ENCODE assay signal across 8 mouse cellular contexts in genomic region chr15:83593702-83594512, GRCm38 (mm10). TPM values are rescaled to one million over a fixed set of nuclear protein-coding genes. Genes with fewer than 3 reads are reported as not detected.
A peak's percentile ranks its signal among the peaks of the same experiment; 100 is the strongest.
DNase-seq lines count a peak whose midpoint lies in the region; ATAC-seq and TF ChIP-seq lines count a peak whose summit lies in the region.

No protein-coding gene starts in this region.

- H3K27ac ChIP-seq in hindbrain, embryonic 11.5 days (ENCODE audit: low read depth, low read length), result no peak overlapping the region
- no peak overlapping the region for H3K27ac ChIP-seq in midbrain, embryonic 11.5 days (ENCODE audit: low read depth, low read length)

- H3K4me2 ChIP-seq in hindbrain, embryonic 11.5 days (replicated peaks; ENCODE audit: low read depth, low read length), result peak overlapping the region; percentile 79
- H3K4me2 ChIP-seq in midbrain, embryonic 11.5 days, result peak overlapping the region; percentile 85

- WGBS in lung, adult 2 months, result 22% methylated on average over 19 of the region's 19 CpGs
- 11% methylated on average over 19 of the region's 19 CpGs for WGBS in hindbrain, embryonic 11.5 days
- WGBS in midbrain, embryonic 11.5 days, result 13% methylated on average over 19 of the region's 19 CpGs

- no peak for TF ChIP-seq POLR2A in lung, adult 2 months (IDR thresholded peaks at IDR 0.05; ENCODE audit: borderline replicate concordance, extremely low read depth, low read depth, low read length)
- TF ChIP-seq POLR2A in brain, embryonic 14.5 days (IDR thresholded peaks at IDR 0.05; ENCODE audit: borderline replicate concordance, extremely low read depth, insufficient read depth, insufficient read length, poor library complexity, severe bottlenecking), result no peak

- peak overlapping the region; percentile 82 for H3K9ac ChIP-seq in hindbrain, embryonic 11.5 days (ENCODE audit: low read depth, low read length)
- peak overlapping the region; percentile 79 for H3K9ac ChIP-seq in midbrain, embryonic 11.5 days (ENCODE audit: low read length)

- H3K9me3 ChIP-seq in hindbrain, embryonic 11.5 days (ENCODE audit: control insufficient read depth, low read length), result no peaks in the 10 kb centered on the region
- no peaks in the 10 kb centered on the region for H3K9me3 ChIP-seq in midbrain, embryonic 11.5 days (ENCODE audit: control insufficient read depth, low read length)

- ATAC-seq in hindbrain, embryonic 11.5 days (ENCODE audit: low FRiP score), result peak; percentile 55
- peak; percentile 64 for ATAC-seq in midbrain, embryonic 11.5 days (ENCODE audit: low FRiP score)

- H3K4me1 ChIP-seq in lung, adult 2 months (ENCODE audit: control insufficient read depth, insufficient read depth, low read length), result peaks cover 7% of the 10 kb centered on the region; the same call in 1 of the 2 replicates
- H3K4me1 ChIP-seq in hindbrain, embryonic 11.5 days (replicated peaks; ENCODE audit: control insufficient read depth, insufficient read depth, low read length), result peaks cover 6% of the 10 kb centered on the region
- H3K4me1 ChIP-seq in midbrain, embryonic 11.5 days (ENCODE audit: control insufficient read depth, insufficient read depth, low read length), result peaks cover 14% of the 10 kb centered on the region

- H3K4me3 ChIP-seq in lung, adult 2 months (replicated peaks; ENCODE audit: extremely low read depth, low read depth, low read length), result peak overlapping the region; percentile 91
- H3K4me3 ChIP-seq in hindbrain, embryonic 11.5 days (ENCODE audit: low read depth, low read length), result peak overlapping the region; percentile 78
- H3K4me3 ChIP-seq in midbrain, embryonic 11.5 days (ENCODE audit: low read depth, low read length), result peak overlapping the region; percentile 74

- no peak for DNase-seq in lung, adult 2 months
- DNase-seq in lung, postnatal 36 days, result no peak
- peak; percentile 32 for DNase-seq in brain, embryonic 14.5 days (ENCODE audit: low read depth)
- DNase-seq in hindbrain, embryonic 11.5 days (ENCODE audit: low spot score), result peak; percentile 47
- peak; percentile 91 for DNase-seq in midbrain, embryonic 11.5 days (ENCODE audit: low spot score, missing footprints)
- DNase-seq in right cerebral cortex, adult 2 months (ENCODE audit: low spot score in 2 of 2), result no peak
- DNase-seq in cerebellum, adult 18-20 months, result no peak
- DNase-seq in layer of hippocampus, postnatal 10 days (ENCODE audit: low spot score in 2 of 2), result no peak

- no peak for TF ChIP-seq CTCF in lung, adult 2 months (IDR thresholded peaks at IDR 0.05; ENCODE audit: insufficient read depth, low read length)
- TF ChIP-seq CTCF in brain, embryonic 14.5 days (IDR thresholded peaks at IDR 0.05; ENCODE audit: borderline replicate concordance, extremely low read depth, insufficient read depth, insufficient read length), result no peak

- H3K27me3 ChIP-seq in hindbrain, embryonic 11.5 days (ENCODE audit: control insufficient read depth, insufficient read depth, low read length), result no peaks in the 10 kb centered on the region
- no peaks in the 10 kb centered on the region for H3K27me3 ChIP-seq in midbrain, embryonic 11.5 days (ENCODE audit: control insufficient read depth, insufficient read depth, low read length)

- no peaks in the 10 kb centered on the region for H3K36me3 ChIP-seq in hindbrain, embryonic 11.5 days (ENCODE audit: control insufficient read depth, insufficient read depth, low read length)
- H3K36me3 ChIP-seq in midbrain, embryonic 11.5 days (ENCODE audit: control insufficient read depth, insufficient read depth, low read length), result no peaks in the 10 kb centered on the region

RNA-seq across cellular contexts. Expression of gene Ttll12, which starts 1.1 kb away (rescaled TPM):
- 19.2 and 21.6 TPM in 2 replicates for polyA plus RNA-seq in lung, adult 2 months (2012; rRNA removed)
- polyA plus RNA-seq in brain, embryonic 14.5 days (2012; rRNA removed), result 49.8 and 56.6 TPM in 2 replicates
- polyA plus RNA-seq in hindbrain, embryonic 11.5 days (2014; fragmentation: Nextera tagmentation; extraction: Ambion mirVana), result 43.4 and 43.6 TPM in 2 replicates
- 46.5 and 46.9 TPM in 2 replicates for polyA plus RNA-seq in midbrain, embryonic 11.5 days (2014; fragmentation: Nextera tagmentation; extraction: Ambion mirVana)
- 10 to 100 TPM; 18.2 to 19.6 TPM for total RNA-seq in layer of hippocampus, postnatal 10 days (2021)

RNA-seq across cellular contexts. Expression of gene Mcat, which starts 30.3 kb away (rescaled TPM):
- polyA plus RNA-seq in lung, adult 2 months (2012; rRNA removed), result 17.4 and 17.9 TPM in 2 replicates
- polyA plus RNA-seq in brain, embryonic 14.5 days (2012; rRNA removed), result 32.8 and 38.7 TPM in 2 replicates
- polyA plus RNA-seq in hindbrain, embryonic 11.5 days (2014; fragmentation: Nextera tagmentation; extraction: Ambion mirVana), result 38.9 and 39.0 TPM in 2 replicates
- 36.6 and 39.1 TPM in 2 replicates for polyA plus RNA-seq in midbrain, embryonic 11.5 days (2014; fragmentation: Nextera tagmentation; extraction: Ambion mirVana)
- 10 to 100 TPM; 26.8 to 31.7 TPM for total RNA-seq in layer of hippocampus, postnatal 10 days (2021)

RNA-seq across cellular contexts. Expression of gene Tspo, which starts 30.5 kb away (rescaled TPM):
- 396 and 550 TPM in 2 replicates for polyA plus RNA-seq in lung, adult 2 months (2012; rRNA removed)
- polyA plus RNA-seq in brain, embryonic 14.5 days (2012; rRNA removed), result 7.1 and 9.9 TPM in 2 replicates
- 27.4 and 32.0 TPM in 2 replicates for polyA plus RNA-seq in hindbrain, embryonic 11.5 days (2014; fragmentation: Nextera tagmentation; extraction: Ambion mirVana)
- 25.0 and 27.8 TPM in 2 replicates for polyA plus RNA-seq in midbrain, embryonic 11.5 days (2014; fragmentation: Nextera tagmentation; extraction: Ambion mirVana)
- total RNA-seq in layer of hippocampus, postnatal 10 days (2021), result 1 to 10 TPM; 2.4 to 2.9 TPM

Comparison
In these comparisons a context has a peak if more than half of its experiments do, and no peak if none do; other contexts are left out.
1. DNase-seq: peak in brain, embryonic 14.5 days (single experiment), hindbrain, embryonic 11.5 days (single experiment) and midbrain, embryonic 11.5 days (single experiment); none in lung, adult 2 months (single experiment), lung, postnatal 36 days (single experiment), right cerebral cortex, adult 2 months (0 of 2), cerebellum, adult 18-20 months (0 of 2) and layer of hippocampus, postnatal 10 days (0 of 2).
2. RNA of gene Tspo, which starts 30.5 kb away (polyA plus RNA-seq): 396 to 550 TPM in lung, adult 2 months; 27.4 to 32.0 TPM in hindbrain, embryonic 11.5 days, 25.0 to 27.8 TPM in midbrain, embryonic 11.5 days and 7.1 to 9.9 TPM in brain, embryonic 14.5 days; every median in the first group is over 10 times any median in the second.
3. Peak in every context shown above with its lines, with median percentiles within 50 percentile points of each other: H3K4me3 ChIP-seq.